Mouse (Mus musculus) thymus, adult 2 months (tissue): ENCODE data around the gene Fam207a. TPM values are rescaled to one million over a fixed set of nuclear protein-coding genes. Genes with fewer than 3 reads are reported as not detected.

Source experiments
- DNase-seq: peaks from one replicate; pipeline ENCODE4 v3.0.0; 2021
- H3K27ac ChIP-seq: fragments of 200-500 bp; 2 replicates; pipeline ENCODE4 v1.5.1; 2012; ENCODE audit warnings: low read length, control low read depth; ENCODE audit not compliant: control insufficient read depth, insufficient read depth
- H3K27me3 ChIP-seq: fragments of 200-500 bp; 2 replicates; pipeline ENCODE4 v1.6.1; 2012; ENCODE audit warnings: mild to moderate bottlenecking, low read length, moderate library complexity, mixed read lengths; ENCODE audit not compliant: control insufficient read depth, insufficient read depth
- H3K36me3 ChIP-seq: fragments of 200-500 bp; 2 replicates; pipeline ENCODE4 v1.6.1; 2012; ENCODE audit warnings: mild to moderate bottlenecking, low read length, moderate library complexity; ENCODE audit not compliant: control insufficient read depth, insufficient read depth
- H3K4me1 ChIP-seq: fragments of 200-500 bp; replicated peaks from 2 replicates; pipeline ENCODE4 v1.6.1; 2012; ENCODE audit warnings: low read length; ENCODE audit not compliant: control insufficient read depth, insufficient read depth
- H3K4me3 ChIP-seq: fragments of 200-500 bp; 2 replicates; pipeline ENCODE4 v1.5.1; 2012; ENCODE audit warnings: mild to moderate bottlenecking, low read length, control low read depth, moderate library complexity; ENCODE audit not compliant: control insufficient read depth, insufficient read depth
- CTCF ChIP-seq: fragments of 200-500 bp; IDR thresholded peaks from 2 replicates; pipeline ENCODE4 v1.5.1; 2012; ENCODE audit warnings: mild to moderate bottlenecking, control low read depth, low read length, moderate library complexity, borderline replicate concordance; ENCODE audit not compliant: control insufficient read depth, poor library complexity, insufficient read depth; ENCODE audit errors: extremely low read depth
- POLR2A ChIP-seq: fragments of 200-500 bp; IDR thresholded peaks from 2 replicates; pipeline ENCODE4 v1.6.1; 2012; ENCODE audit warnings: mild to moderate bottlenecking, low read length, control low read depth, moderate library complexity; ENCODE audit not compliant: control insufficient read depth, poor library complexity, insufficient read depth; ENCODE audit errors: extremely low read depth
- WGBS: fragments of 180-500 bp; shearing (Covaris S2); methylation state at CpG from one replicate; pipeline ENCODE4 v1.1.7; 2018; 5-methylcytosine and 5-hydroxymethylcytosine counted together
- polyA plus RNA-seq: library from polyadenylated mRNA; depleted of rRNA; stranded (reverse); fragments of >200 nt; gene quantifications from 2 replicates; pipeline ENCODE4 v1.2.3, GENCODE M21; 2012; rRNA removed

Fam207a gene
- polyA plus RNA-seq = 49.1 and 52.4 TPM in 2 replicates

- H3K4me3 ChIP-seq = peak within 1 kb of the TSS; percentile 74
- H3K4me1 ChIP-seq = peaks cover 28% of the 10 kb centered on the region
- peak; percentile 94 for DNase-seq
- no peak for TF ChIP-seq CTCF
- TF ChIP-seq POLR2A = peak; percentile 84
- WGBS = 2% methylated on average over 75 of the region's 75 CpGs
- H3K36me3 ChIP-seq = 0 out of 2 replicates have a peak, but pooled peaks cover 3% of the 10 kb centered on the region
- H3K27ac ChIP-seq = peak within 1 kb of the TSS; percentile 80
- H3K27me3 ChIP-seq = no peaks in the 10 kb centered on the region
Observed at GRCm38 (mm10) chr10:77515385-77516348, at the start of gene Fam207a. Gene Fam207a (minus strand): TSS chr10:77515785.

- H3K4me1 ChIP-seq = no peaks in the 10 kb centered on the region
- H3K36me3 ChIP-seq = peaks cover 61% of the 10 kb centered on the region
- 88% methylated on average over 8 of the region's 8 CpGs for WGBS
- no peak overlapping the region for H3K4me3 ChIP-seq
- TF ChIP-seq CTCF (no peak), POLR2A (no peak)
- no peak overlapping the region for H3K27ac ChIP-seq
- H3K27me3 ChIP-seq = no peaks in the 10 kb centered on the region
- DNase-seq = no peak
Observed at GRCm38 (mm10) chr10:77565005-77565404, 49.4 kb upstream of the Fam207a start.

GRCm38 (mm10) chr10:77561508-77561907 lies 45.9 kb upstream of the Fam207a start:
- no peak for DNase-seq
- 94% methylated on average over 2 of the region's 2 CpGs for WGBS
- H3K4me1 ChIP-seq = peaks cover 8% of the 10 kb centered on the region
- no peak overlapping the region for H3K4me3 ChIP-seq
- H3K27me3 ChIP-seq = no peaks in the 10 kb centered on the region
- H3K36me3 ChIP-seq = peaks cover 86% of the 10 kb centered on the region
- TF ChIP-seq CTCF (no peak), POLR2A (no peak)
- H3K27ac ChIP-seq = no peak overlapping the region

GRCm38 (mm10) chr10:77560830-77561229 lies 45.2 kb upstream of the Fam207a start:
- 99% methylated on average over 9 of the region's 9 CpGs for WGBS
- no peak for DNase-seq
- TF ChIP-seq CTCF = no peak
- TF ChIP-seq POLR2A = no peak
- H3K4me3 ChIP-seq = no peak overlapping the region
- H3K27me3 ChIP-seq = no peaks in the 10 kb centered on the region
- no peak overlapping the region for H3K27ac ChIP-seq
- peaks cover 15% of the 10 kb centered on the region for H3K4me1 ChIP-seq
- peaks cover 87% of the 10 kb centered on the region for H3K36me3 ChIP-seq

- no peak overlapping the region for H3K4me3 ChIP-seq
- no peak overlapping the region for H3K27ac ChIP-seq
- TF ChIP-seq CTCF = no peak
- TF ChIP-seq POLR2A = no peak
- peaks cover 15% of the 10 kb centered on the region for H3K4me1 ChIP-seq
- DNase-seq = no peak
- no peaks in the 10 kb centered on the region for H3K27me3 ChIP-seq
- WGBS = 93% methylated on average over 11 of the region's 11 CpGs
- H3K36me3 ChIP-seq = peaks cover 83% of the 10 kb centered on the region
Observed at GRCm38 (mm10) chr10:77560090-77560489, 44.5 kb upstream of the Fam207a start.

- no peaks in the 10 kb centered on the region for H3K27me3 ChIP-seq
- DNase-seq = peak; percentile 27
- no peak overlapping the region for H3K27ac ChIP-seq
- 88% methylated on average over 4 of the region's 4 CpGs for WGBS
- TF ChIP-seq POLR2A (no peak), CTCF (no peak)
- H3K36me3 ChIP-seq = peaks cover 62% of the 10 kb centered on the region
- peaks cover 15% of the 10 kb centered on the region for H3K4me1 ChIP-seq
- H3K4me3 ChIP-seq = no peak overlapping the region
Observed at GRCm38 (mm10) chr10:77557641-77558040, 42.1 kb upstream of the Fam207a start.

GRCm38 (mm10) chr10:77556631-77557030 lies 41.0 kb upstream of the Fam207a start:
- no peak for DNase-seq
- no peak overlapping the region for H3K27ac ChIP-seq
- H3K27me3 ChIP-seq = no peaks in the 10 kb centered on the region
- peaks cover 60% of the 10 kb centered on the region for H3K36me3 ChIP-seq
- H3K4me1 ChIP-seq = peaks cover 15% of the 10 kb centered on the region
- TF ChIP-seq CTCF (no peak), POLR2A (no peak)
- no peak overlapping the region for H3K4me3 ChIP-seq
- 46% methylated on average over 7 of the region's 7 CpGs for WGBS
